Mouse (Mus musculus) forebrain, embryonic 15.5 days (tissue): ENCODE measurements around the gene Sqstm1. TPM values are rescaled to one million over a fixed set of nuclear protein-coding genes. Genes with fewer than 3 reads are reported as not detected.
A peak's percentile ranks its signal among the peaks of the same experiment; 100 is the strongest.

Experiments
- ATAC-seq: fragments of 200-750 bp; cut with Nextera tagmentation; replicated peaks from 2 replicates; pipeline ENCODE4 v1.8.0; 2017; ENCODE audit warnings: mild to moderate bottlenecking, moderate TSS enrichment, moderate library complexity
- H3K27ac ChIP-seq: fragments of 300-500 bp; sonication (generic); replicated peaks from 2 replicates; pipeline ENCODE4 v1.5.1; 2015; ENCODE audit warnings: mild to moderate bottlenecking, inconsistent platforms
- H3K27me3 ChIP-seq: fragments of 300-500 bp; sonication (generic); 2 replicates; pipeline ENCODE4 v1.6.1; 2015; ENCODE audit warnings: inconsistent platforms
- H3K36me3 ChIP-seq: fragments of 300-500 bp; sonication (generic); 2 replicates; pipeline ENCODE4 v1.6.1; 2015; ENCODE audit warnings: mild to moderate bottlenecking, inconsistent platforms
- H3K4me1 ChIP-seq: fragments of 300-500 bp; sonication (generic); 2 replicates; pipeline ENCODE4 v1.6.1; 2015; ENCODE audit warnings: inconsistent platforms
- H3K4me2 ChIP-seq: fragments of 300-500 bp; sonication (generic); replicated peaks from 2 replicates; pipeline ENCODE4 v1.6.1; 2015; ENCODE audit warnings: mild to moderate bottlenecking, inconsistent platforms
- H3K4me3 ChIP-seq: fragments of 300-500 bp; sonication (generic); 2 replicates; pipeline ENCODE4 v1.5.1; 2015; ENCODE audit warnings: mild to moderate bottlenecking, inconsistent platforms
- H3K9ac ChIP-seq: fragments of 300-500 bp; sonication (generic); replicated peaks from 2 replicates; pipeline ENCODE4 v1.6.1; 2015; ENCODE audit warnings: mild to moderate bottlenecking, inconsistent platforms
- H3K9me3 ChIP-seq: fragments of 300-500 bp; sonication (generic); 2 replicates; pipeline ENCODE4 v1.6.1; 2016; ENCODE audit warnings: inconsistent platforms
- WGBS: fragments of 180-500 bp; shearing (Covaris S2); methylation state at CpG from one replicate; pipeline ENCODE4 v1.1.7; 2015; ENCODE audit warnings: mixed read lengths; 5-methylcytosine and 5-hydroxymethylcytosine counted together
- polyA plus RNA-seq: library from polyadenylated mRNA; unstranded; fragments of >200 nt; fragmentation: Nextera tagmentation; extraction: Ambion mirVana; gene quantifications from 2 replicates; pipeline ENCODE4 v1.2.1, GENCODE M21; 2015

Sqstm1 gene
- 285 and 303 TPM in 2 replicates for polyA plus RNA-seq

GRCm38 (mm10) chr11:50210505-50211151 lies at the start of gene Sqstm1, which contains the start of gene Mgat4b:
TSS of gene Sqstm1 (minus strand) at chr11:50210827.
TSS of gene Mgat4b (plus strand) at chr11:50210890.
- ATAC-seq, result peak; percentile 76
- Histone ChIP-seq H3K4me3 (peak within 1 kb of the TSS; percentile 90), H3K9ac (peak within 1 kb of the TSS; percentile 93), H3K27me3 (no peaks in the 10 kb centered on the region), H3K27ac (peak within 1 kb of the TSS; percentile 95), H3K4me1 (peaks cover 30% of the 10 kb centered on the region), H3K9me3 (no peaks in the 10 kb centered on the region), H3K4me2 (peak within 1 kb of the TSS; percentile 56), H3K36me3 (peaks cover 20% of the 10 kb centered on the region)
- under 1% methylated on average over 48 of the region's 48 CpGs for WGBS

- H3K4me1 ChIP-seq, result 0 out of 2 replicates have a peak, but pooled peaks cover 3% of the 10 kb centered on the region
- no peaks in the 10 kb centered on the region for H3K27me3 ChIP-seq
- H3K27ac ChIP-seq, result no peak overlapping the region
- no peak overlapping the region for H3K9ac ChIP-seq
- H3K9me3 ChIP-seq, result no peaks in the 10 kb centered on the region
- H3K36me3 ChIP-seq, result peaks cover 69% of the 10 kb centered on the region
- no peak overlapping the region for H3K4me2 ChIP-seq
- 81% methylated on average over 7 of the region's 7 CpGs for WGBS
- no peak overlapping the region for H3K4me3 ChIP-seq
- no peak for ATAC-seq
Observed at GRCm38 (mm10) chr11:50258310-50258709, 47.7 kb upstream of the Sqstm1 start.

- H3K27ac ChIP-seq, result no peak overlapping the region
- H3K27me3 ChIP-seq, result no peaks in the 10 kb centered on the region
- H3K4me3 ChIP-seq, result no peak overlapping the region
- 0 out of 2 replicates have a peak, but pooled peaks cover 3% of the 10 kb centered on the region for H3K4me1 ChIP-seq
- H3K4me2 ChIP-seq, result no peak overlapping the region
- WGBS, result 88% methylated on average over 7 of the region's 7 CpGs
- H3K36me3 ChIP-seq, result peaks cover 52% of the 10 kb centered on the region
- no peak overlapping the region for H3K9ac ChIP-seq
- no peak for ATAC-seq
- no peaks in the 10 kb centered on the region for H3K9me3 ChIP-seq
Observed at GRCm38 (mm10) chr11:50256615-50257014, 46.0 kb upstream of the Sqstm1 start.

GRCm38 (mm10) chr11:50254010-50254580 lies 43.5 kb upstream of the Sqstm1 start:
- peak; percentile 59; the same call in 1 of the 2 replicates for ATAC-seq
- no peaks in the 10 kb centered on the region for H3K9me3 ChIP-seq
- H3K27ac ChIP-seq, result no peak overlapping the region
- no peak overlapping the region for H3K4me2 ChIP-seq
- WGBS, result 66% methylated on average over 12 of the region's 12 CpGs
- 0 out of 2 replicates have a peak, but pooled peaks cover 3% of the 10 kb centered on the region for H3K4me1 ChIP-seq
- H3K36me3 ChIP-seq, result peaks cover 32% of the 10 kb centered on the region
- H3K4me3 ChIP-seq, result no peak overlapping the region
- H3K9ac ChIP-seq, result no peak overlapping the region
- H3K27me3 ChIP-seq, result no peaks in the 10 kb centered on the region

GRCm38 (mm10) chr11:50253393-50253792 lies 42.8 kb upstream of the Sqstm1 start:
- 0 out of 2 replicates have a peak, but pooled peaks have one; percentile 36 for ATAC-seq
- 52% methylated on average over 1 of the region's 1 CpGs for WGBS
- no peak overlapping the region for H3K27ac ChIP-seq
- H3K9ac ChIP-seq, result no peak overlapping the region
- peaks cover 26% of the 10 kb centered on the region for H3K36me3 ChIP-seq
- H3K4me1 ChIP-seq, result 0 out of 2 replicates have a peak, but pooled peaks cover 3% of the 10 kb centered on the region
- no peak overlapping the region for H3K4me2 ChIP-seq
- no peaks in the 10 kb centered on the region for H3K9me3 ChIP-seq
- no peaks in the 10 kb centered on the region for H3K27me3 ChIP-seq
- H3K4me3 ChIP-seq, result no peak overlapping the region

GRCm38 (mm10) chr11:50252684-50253265 lies 42.1 kb upstream of the Sqstm1 start:
- no peak for ATAC-seq
- H3K36me3 ChIP-seq, result peaks cover 20% of the 10 kb centered on the region
- no peaks in the 10 kb centered on the region for H3K9me3 ChIP-seq
- H3K4me3 ChIP-seq, result no peak overlapping the region
- 84% methylated on average over 11 of the region's 11 CpGs for WGBS
- H3K27ac ChIP-seq, result no peak overlapping the region
- no peak overlapping the region for H3K9ac ChIP-seq
- H3K4me1 ChIP-seq, result 0 out of 2 replicates have a peak, but pooled peaks cover 3% of the 10 kb centered on the region
- H3K4me2 ChIP-seq, result no peak overlapping the region
- H3K27me3 ChIP-seq, result no peaks in the 10 kb centered on the region

- H3K36me3 ChIP-seq, result peaks cover 14% of the 10 kb centered on the region
- 76% methylated on average over 3 of the region's 3 CpGs for WGBS
Observed at GRCm38 (mm10) chr11:50252166-50252565, 41.5 kb upstream of the Sqstm1 start.

GRCm38 (mm10) chr11:50248473-50249171 lies 38.0 kb upstream of the Sqstm1 start:
- H3K4me2 ChIP-seq, result no peak overlapping the region
- H3K4me1 ChIP-seq, result no peaks in the 10 kb centered on the region
- no peak overlapping the region for H3K9ac ChIP-seq
- WGBS, result 80% methylated on average over 7 of the region's 7 CpGs
- no peaks in the 10 kb centered on the region for H3K36me3 ChIP-seq
- no peak for ATAC-seq
- H3K27ac ChIP-seq, result no peak overlapping the region
- no peak overlapping the region for H3K4me3 ChIP-seq
- H3K27me3 ChIP-seq, result no peaks in the 10 kb centered on the region
- no peaks in the 10 kb centered on the region for H3K9me3 ChIP-seq

More at GRCm38 (mm10) chr11:50252166-50252565, 41.5 kb upstream of the Sqstm1 start:
- H3K27ac ChIP-seq, result no peak overlapping the region
- no peaks in the 10 kb centered on the region for H3K27me3 ChIP-seq
- H3K9me3 ChIP-seq, result no peaks in the 10 kb centered on the region
- H3K4me1 ChIP-seq, result 0 out of 2 replicates have a peak, but pooled peaks cover 3% of the 10 kb centered on the region
- no peak overlapping the region for H3K9ac ChIP-seq
- no peak overlapping the region for H3K4me3 ChIP-seq
- H3K4me2 ChIP-seq, result no peak overlapping the region
- ATAC-seq, result no peak

- Histone ChIP-seq H3K9me3 (no peaks in the 10 kb centered on the region), H3K4me3 (no peak overlapping the region), H3K27ac (no peak overlapping the region), H3K4me1 (no peaks in the 10 kb centered on the region), H3K4me2 (no peak overlapping the region), H3K27me3 (no peaks in the 10 kb centered on the region), H3K36me3 (no peaks in the 10 kb centered on the region), H3K9ac (no peak overlapping the region)
- 74% methylated on average over 5 of the region's 5 CpGs for WGBS
- ATAC-seq, result no peak
Observed at GRCm38 (mm10) chr11:50245269-50245668, 34.6 kb upstream of the Sqstm1 start.

GRCm38 (mm10) chr11:50243926-50244325 lies 33.3 kb upstream of the Sqstm1 start:
- no peak overlapping the region for H3K27ac ChIP-seq
- ATAC-seq, result no peak

GRCm38 (mm10) chr11:50240235-50240911 lies 29.7 kb upstream of the Sqstm1 start:
- Histone ChIP-seq H3K27ac (no peak overlapping the region), H3K9ac (no peak overlapping the region), H3K27me3 (no peaks in the 10 kb centered on the region; the same call in 1 of the 2 replicates), H3K4me2 (no peak overlapping the region), H3K4me1 (peaks cover 17% of the 10 kb centered on the region), H3K36me3 (no peaks in the 10 kb centered on the region), H3K4me3 (no peak overlapping the region), H3K9me3 (no peaks in the 10 kb centered on the region)
- WGBS, result 97% methylated on average over 7 of the region's 7 CpGs
- ATAC-seq, result no peak

More at GRCm38 (mm10) chr11:50243926-50244325, 33.3 kb upstream of the Sqstm1 start:
- WGBS, result 76% methylated on average over 6 of the region's 6 CpGs
- Histone ChIP-seq H3K27me3 (no peaks in the 10 kb centered on the region), H3K9me3 (no peaks in the 10 kb centered on the region), H3K4me1 (no peaks in the 10 kb centered on the region), H3K9ac (no peak overlapping the region), H3K4me3 (no peak overlapping the region), H3K36me3 (no peaks in the 10 kb centered on the region), H3K4me2 (no peak overlapping the region)
